Mouse (Mus musculus) bone marrow macrophage, adult 2 months (primary cell): Measurements from ENCODE around the gene Topbp1. TPM values are rescaled to one million over a fixed set of nuclear protein-coding genes. Genes with fewer than 3 reads are reported as not detected.

Experiments
- H3K27ac ChIP-seq: 2 replicates; pipeline ENCODE4 v1.5.1; 2012; ENCODE audit warnings: low read depth, low read length; ENCODE audit not compliant: insufficient read depth
- H3K4me1 ChIP-seq: 2 replicates; pipeline ENCODE4 v1.6.1; 2012; ENCODE audit warnings: low read length; ENCODE audit not compliant: control insufficient read depth, insufficient read depth
- H3K4me3 ChIP-seq: 2 replicates; pipeline ENCODE4 v1.5.1; 2012; ENCODE audit warnings: mild to moderate bottlenecking, low read length, moderate library complexity; ENCODE audit not compliant: insufficient read depth
- CTCF ChIP-seq: IDR thresholded peaks from 2 replicates; pipeline ENCODE4 v1.5.1; 2012; ENCODE audit warnings: low read depth, mild to moderate bottlenecking, low read length, moderate library complexity
- POLR2A ChIP-seq: IDR thresholded peaks from 2 replicates; pipeline ENCODE4 v1.6.1; 2012; ENCODE audit warnings: mild to moderate bottlenecking, low read depth, low read length, borderline replicate concordance
- polyA plus RNA-seq: library from polyadenylated mRNA; stranded (reverse); fragments of >200 nt; gene quantifications from 2 replicates; pipeline ENCODE4 v1.2.4, GENCODE M21; 2012; ENCODE audit not compliant: missing spikeins, insufficient read depth, insufficient read length

The Topbp1 gene
- polyA plus RNA-seq, 1 experiment: 49.4 TPM

GRCm38 (mm10) chr9:103383576-103383975, 78.6 kb downstream of the Topbp1 start:
- TF ChIP-seq POLR2A (no peak), CTCF (no peak)
- Histone ChIP-seq H3K27ac (no peak overlapping the region), H3K4me1 (no peaks in the 10 kb centered on the region), H3K4me3 (no peak overlapping the region)

DNA sequence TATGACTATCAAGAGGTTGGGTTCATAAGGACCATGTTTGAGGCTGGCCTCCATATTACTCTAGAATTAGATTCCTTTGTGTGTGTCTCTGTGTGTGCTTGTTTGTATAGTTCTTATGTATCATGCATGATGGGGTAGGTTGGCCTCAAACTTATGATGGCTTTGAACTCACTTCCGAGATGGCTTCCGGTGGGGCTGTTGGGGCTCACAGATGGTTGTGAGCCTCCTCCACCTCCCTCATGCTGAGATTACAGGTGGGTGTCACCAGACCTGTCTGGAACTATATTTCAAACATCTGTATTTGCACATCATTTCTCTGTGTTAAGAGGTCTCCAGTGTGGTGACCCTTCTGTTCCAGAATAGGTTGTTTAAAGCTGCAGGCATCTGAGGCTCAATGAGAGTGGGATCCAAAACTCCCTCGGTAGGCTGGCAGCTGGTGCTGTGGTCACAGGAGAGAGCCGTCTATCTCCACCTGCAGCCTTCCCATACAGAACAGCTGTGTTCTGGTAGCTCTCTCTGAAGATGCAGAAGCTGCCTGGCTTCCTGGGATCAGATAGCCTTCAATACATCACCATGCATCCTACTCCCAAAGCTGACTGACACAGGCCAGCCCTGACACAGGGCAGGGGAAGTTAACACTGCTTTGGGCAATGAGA, 79.3 kb downstream of the Topbp1 start:
- no peak for TF ChIP-seq POLR2A
- TF ChIP-seq CTCF: no peak
- Histone ChIP-seq H3K27ac (no peak overlapping the region), H3K4me3 (no peak overlapping the region), H3K4me1 (no peaks in the 10 kb centered on the region)

DNA sequence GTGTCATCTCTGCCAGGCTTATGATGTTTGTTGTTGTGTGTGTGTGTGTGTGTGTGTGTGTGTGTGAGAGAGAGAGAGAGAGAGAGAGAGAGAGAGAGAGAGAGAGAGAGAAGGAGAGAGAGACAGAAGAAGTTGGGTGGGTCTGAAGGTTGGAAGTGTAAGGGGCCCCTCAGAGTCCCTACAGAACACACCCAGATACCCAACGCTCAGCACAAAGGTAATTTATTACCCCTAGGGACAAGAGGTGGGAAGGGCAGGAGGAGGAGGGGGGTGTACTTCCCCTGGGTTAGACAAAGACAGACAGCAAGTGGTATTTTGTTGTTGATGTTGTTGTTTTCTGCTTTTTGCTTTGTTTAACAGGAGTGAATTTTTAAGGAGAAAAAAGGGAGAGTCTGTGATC, 80.6 kb downstream of the Topbp1 start:
- H3K4me1 ChIP-seq: no peaks in the 10 kb centered on the region
- TF ChIP-seq CTCF (no peak), POLR2A (no peak)
- no peak overlapping the region for H3K4me3 ChIP-seq
- H3K27ac ChIP-seq: no peak overlapping the region

GRCm38 (mm10) chr9:103386573-103386972, 81.6 kb downstream of the Topbp1 start:
- Histone ChIP-seq H3K4me3 (no peak overlapping the region), H3K4me1 (no peaks in the 10 kb centered on the region), H3K27ac (no peak overlapping the region)
- TF ChIP-seq POLR2A: no peak
- TF ChIP-seq CTCF: no peak

DNA sequence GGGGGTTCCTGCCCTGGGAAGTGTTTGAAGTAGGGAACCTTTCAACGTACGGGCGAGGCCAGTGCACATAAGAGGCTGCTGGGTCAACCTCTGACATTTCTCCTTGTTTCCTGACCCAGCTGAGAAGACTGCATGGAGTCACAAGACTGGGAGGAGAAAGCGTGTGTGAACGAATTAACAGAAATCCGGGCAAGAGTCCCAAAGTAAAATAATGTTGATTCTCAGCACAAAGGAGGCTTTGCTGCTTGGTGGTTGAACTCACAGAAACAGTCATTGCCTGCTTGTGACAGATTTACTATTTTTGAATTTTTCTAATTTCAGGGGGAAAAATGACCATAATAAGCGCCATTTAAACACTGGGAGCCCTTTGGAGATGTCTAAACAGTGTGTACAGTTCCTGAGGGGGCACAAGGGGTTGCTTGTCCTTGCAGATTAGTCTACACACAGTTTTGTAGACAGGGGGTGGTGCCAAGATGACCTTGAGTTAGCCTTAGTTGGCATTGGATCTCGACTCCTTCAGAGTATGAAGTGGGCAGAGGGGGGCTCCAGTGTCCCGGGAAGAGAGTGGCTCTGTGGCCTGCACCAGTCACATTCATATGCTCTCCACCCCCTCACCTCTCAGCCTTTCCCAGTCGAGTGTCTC, 82.1 kb downstream of the Topbp1 start:
- H3K4me1 ChIP-seq: no peaks in the 10 kb centered on the region
- H3K27ac ChIP-seq: no peak overlapping the region
- H3K4me3 ChIP-seq: no peak overlapping the region
- TF ChIP-seq POLR2A (no peak), CTCF (no peak)

DNA sequence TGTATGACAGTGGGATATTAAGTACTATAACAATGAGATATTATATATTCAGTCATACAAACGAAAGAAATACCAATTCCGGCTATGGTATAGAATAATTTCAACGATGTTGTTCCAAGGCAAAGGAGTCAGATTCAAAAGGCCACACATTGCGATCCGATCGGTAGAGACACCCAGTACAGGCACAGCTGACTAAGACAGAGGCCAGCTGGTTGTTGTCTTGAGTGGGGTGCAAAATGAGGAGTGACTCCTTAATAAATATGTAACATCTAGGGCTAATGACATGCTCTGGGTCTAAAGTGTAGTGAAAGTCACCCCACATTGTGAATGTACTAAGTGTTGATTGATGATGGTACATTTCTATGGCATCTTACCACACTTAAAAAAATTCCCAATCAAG, 84.2 kb downstream of the Topbp1 start:
- TF ChIP-seq CTCF (no peak), POLR2A (no peak)
- Histone ChIP-seq H3K4me1 (no peaks in the 10 kb centered on the region), H3K4me3 (no peak overlapping the region), H3K27ac (no peak overlapping the region)

DNA sequence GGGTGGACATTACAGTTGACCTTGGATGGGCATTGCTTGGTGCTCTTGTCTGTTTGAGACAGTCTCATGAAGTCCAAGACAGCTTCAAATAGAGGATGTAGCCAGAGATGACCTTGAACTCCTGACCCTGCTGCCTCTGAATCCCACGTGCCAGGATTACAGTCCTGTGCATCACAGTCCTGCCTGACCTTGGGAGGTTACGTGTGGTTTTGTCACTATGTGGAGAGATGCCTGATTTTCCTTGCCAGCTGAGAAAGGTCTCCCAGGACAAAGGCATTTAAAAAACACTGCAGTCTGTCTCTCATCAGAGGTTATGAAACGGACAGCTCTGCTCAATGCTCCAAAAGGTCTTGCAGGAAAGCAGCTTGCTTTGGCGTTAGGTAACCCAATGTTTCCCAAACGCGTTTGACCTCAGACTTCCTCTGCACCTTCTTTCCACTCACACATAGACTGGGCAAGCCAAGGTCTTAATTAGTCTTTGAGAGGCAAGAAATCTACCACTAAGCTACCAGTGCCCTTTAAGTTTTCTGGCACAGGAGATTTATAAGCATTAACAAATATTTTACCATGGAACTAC, 86.9 kb downstream of the Topbp1 start:
- no peak overlapping the region for H3K27ac ChIP-seq
- TF ChIP-seq CTCF (no peak), POLR2A (no peak)
- H3K4me3 ChIP-seq: no peak overlapping the region
- no peaks in the 10 kb centered on the region for H3K4me1 ChIP-seq

DNA sequence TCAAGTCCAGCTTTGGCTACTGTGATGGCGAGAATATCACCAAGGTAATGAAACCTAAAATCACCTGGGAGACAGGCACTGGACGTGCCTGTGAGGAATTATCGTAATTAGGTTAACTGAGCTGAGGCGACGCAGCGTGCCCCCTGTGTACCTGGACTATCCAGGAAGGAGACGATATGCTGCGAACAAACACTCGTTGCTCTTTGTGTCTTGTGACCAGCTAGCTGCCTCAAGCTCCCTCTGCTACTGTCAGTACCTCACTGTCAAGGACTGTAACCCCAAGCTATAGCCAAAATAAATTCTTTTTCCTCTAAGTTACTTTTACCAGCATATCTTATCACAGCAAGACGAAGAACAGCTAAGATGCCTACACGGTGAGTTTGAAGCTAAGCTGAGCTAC, 88.2 kb downstream of the Topbp1 start:
- Histone ChIP-seq H3K27ac (no peak overlapping the region), H3K4me3 (no peak overlapping the region), H3K4me1 (no peaks in the 10 kb centered on the region)
- TF ChIP-seq POLR2A (no peak), CTCF (no peak)

DNA sequence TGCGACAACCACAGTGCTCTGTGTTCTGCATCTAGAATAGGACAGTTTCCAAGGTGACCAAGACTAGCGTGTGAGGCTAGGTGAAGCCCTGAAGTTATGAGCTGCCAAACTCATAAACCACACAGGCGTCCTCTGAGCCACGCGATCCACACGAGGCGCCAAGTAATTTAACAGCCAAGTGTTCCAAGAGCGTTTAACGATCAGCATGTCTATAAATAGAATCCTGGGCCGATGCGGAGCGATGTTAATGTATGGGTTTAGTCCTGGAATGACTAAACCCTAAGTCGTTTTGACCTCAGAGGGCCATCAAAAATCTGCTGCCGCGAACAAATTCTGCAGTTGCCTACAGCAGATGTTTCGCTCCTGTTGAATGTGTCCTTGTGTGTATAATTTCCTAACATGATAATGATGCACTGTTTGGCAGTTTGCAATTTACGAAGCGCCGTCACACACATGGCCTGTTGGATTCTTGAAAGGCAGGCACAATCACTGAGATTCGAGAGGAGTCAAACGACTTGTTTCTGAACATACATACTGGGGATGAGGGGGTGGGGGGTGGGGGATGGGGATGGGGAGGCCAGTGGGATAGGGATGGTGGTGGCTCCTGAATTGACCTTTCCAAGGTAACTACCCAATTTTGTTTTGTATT, 93.6 kb downstream of the Topbp1 start:
- no peaks in the 10 kb centered on the region for H3K4me1 ChIP-seq
- TF ChIP-seq POLR2A (no peak), CTCF (no peak)
- H3K27ac ChIP-seq: no peak overlapping the region
- no peak overlapping the region for H3K4me3 ChIP-seq

Other genes starting within 250 kb of the Topbp1 start
- 11.1 and 11.4 TPM in 2 replicates for gene Rab6b, start 193.4 kb upstream of the Topbp1 start, polyA plus RNA-seq
- 17.7 and 20.8 TPM in 2 replicates for gene Srprb, start 103.1 kb upstream of the Topbp1 start, polyA plus RNA-seq
- gene Gm20425, start 74.9 kb upstream of the Topbp1 start, polyA plus RNA-seq: 1.5 and 2.1 TPM in 2 replicates
- 478 and 513 TPM in 2 replicates for gene Trf, start 74.8 kb upstream of the Topbp1 start, polyA plus RNA-seq
- gene 1300017J02Rik, start 133 bp upstream of the Topbp1 start, polyA plus RNA-seq: not detected in 2 replicates
- gene Cdv3, start 60.6 kb downstream of the Topbp1 start, polyA plus RNA-seq: 87.7 and 93.1 TPM in 2 replicates
- not detected in 2 replicates for gene Bfsp2, start 175.2 kb downstream of the Topbp1 start, polyA plus RNA-seq